Mouse (Mus musculus) brain, embryonic 14.5 days (tissue): ENCODE data around the gene Chmp3.

ENCODE experiments used
- CTCF ChIP-seq: fragments of 200-500 bp; IDR thresholded peaks from 2 replicates; pipeline ENCODE4 v1.5.1; 2012; ENCODE audit warnings: inconsistent platforms, mild to moderate bottlenecking, moderate library complexity, borderline replicate concordance; ENCODE audit not compliant: insufficient read depth, insufficient read length; ENCODE audit errors: extremely low read depth
- POLR2A ChIP-seq: fragments of 200-500 bp; IDR thresholded peaks from 2 replicates; pipeline ENCODE4 v1.6.1; 2012; ENCODE audit warnings: mild to moderate bottlenecking, inconsistent platforms, borderline replicate concordance; ENCODE audit not compliant: poor library complexity, insufficient read depth, insufficient read length, severe bottlenecking; ENCODE audit errors: extremely low read depth

- no peak for TF ChIP-seq CTCF
- TF ChIP-seq POLR2A, result no peak
These were observed 24.1 kb upstream of the Chmp3 start for GRCm38 (mm10) chr6:71519476-71519875.
